Mouse (Mus musculus): ENCODE data around the gene Sema5a.

The Sema5a gene

GRCm38 (mm10) chr15:32437654-32438053 is 193.0 kb downstream of the Sema5a start:
- DNase-seq (ENCODE audit: low read depth, low spot score) = peak; percentile 27

- no peak for DNase-seq (ENCODE audit: low read depth, low spot score)
Observed at GRCm38 (mm10) chr15:32442745-32443144, 198.1 kb downstream of the Sema5a start.

GRCm38 (mm10) chr15:32447558-32448349 is 203.1 kb downstream of the Sema5a start:
- no peak for DNase-seq (ENCODE audit: low read depth, low spot score)

- DNase-seq (ENCODE audit: low read depth, low spot score) = no peak
Observed at GRCm38 (mm10) chr15:32459046-32459445, 214.4 kb downstream of the Sema5a start.

GRCm38 (mm10) chr15:32460238-32460637 is 215.6 kb downstream of the Sema5a start:
- no peak for DNase-seq (ENCODE audit: low read depth, low spot score)

- no peak for DNase-seq (ENCODE audit: low read depth, low spot score)
Observed at GRCm38 (mm10) chr15:32471480-32472050, 227.0 kb downstream of the Sema5a start.

- no peak for DNase-seq (ENCODE audit: low read depth, low spot score)
Observed at GRCm38 (mm10) chr15:32480747-32481146, 236.1 kb downstream of the Sema5a start.

- DNase-seq (ENCODE audit: low read depth, low spot score) = no peak
Observed at GRCm38 (mm10) chr15:32485064-32485964, 240.7 kb downstream of the Sema5a start.

GRCm38 (mm10) chr15:32487968-32488367 is 243.4 kb downstream of the Sema5a start:
- DNase-seq (ENCODE audit: low read depth, low spot score) = no peak

- DNase-seq (ENCODE audit: low read depth, low spot score) = no peak
Observed at GRCm38 (mm10) chr15:32494219-32494618, 249.6 kb downstream of the Sema5a start.

- DNase-seq (ENCODE audit: low read depth, low spot score) = no peak
Observed at GRCm38 (mm10) chr15:32494899-32495298, 250.3 kb downstream of the Sema5a start.

- no peak for DNase-seq (ENCODE audit: low read depth, low spot score)
Observed at GRCm38 (mm10) chr15:32496880-32497279, 252.3 kb downstream of the Sema5a start.

GRCm38 (mm10) chr15:32505941-32506340 is 261.3 kb downstream of the Sema5a start:
- no peak for DNase-seq (ENCODE audit: low read depth, low spot score)

GRCm38 (mm10) chr15:32508282-32508681 is 263.7 kb downstream of the Sema5a start:
- no peak for DNase-seq (ENCODE audit: low read depth, low spot score)

- DNase-seq (ENCODE audit: low read depth, low spot score) = no peak
Observed at GRCm38 (mm10) chr15:32514877-32515276, 270.3 kb downstream of the Sema5a start.

- no peak for DNase-seq (ENCODE audit: low read depth, low spot score)
Observed at GRCm38 (mm10) chr15:32517954-32518353, 273.3 kb downstream of the Sema5a start.

- no peak for DNase-seq (ENCODE audit: low read depth, low spot score)
Observed at GRCm38 (mm10) chr15:32532539-32532938, 287.9 kb downstream of the Sema5a start.

- DNase-seq (ENCODE audit: low read depth, low spot score) = no peak
Observed at GRCm38 (mm10) chr15:32533541-32534080, 289.0 kb downstream of the Sema5a start.

GRCm38 (mm10) chr15:32536755-32537503 is 292.3 kb downstream of the Sema5a start:
- DNase-seq (ENCODE audit: low read depth, low spot score) = no peak

GRCm38 (mm10) chr15:32537504-32537792 is 292.8 kb downstream of the Sema5a start:
- DNase-seq (ENCODE audit: low read depth, low spot score) = no peak

GRCm38 (mm10) chr15:32538092-32538491 is 293.5 kb downstream of the Sema5a start:
- no peak for DNase-seq (ENCODE audit: low read depth, low spot score)
